Mouse (Mus musculus): ENCODE measurements at regions not wholly inside any gene's neighbourhood (a gene's known extent, or its start where the extent isn't known, plus 50 kb on each side); places are given as distances from the start of the nearest gene placed in this dataset.
A peak's percentile ranks its signal among the peaks of the same experiment; 100 is the strongest.

GRCm38 (mm10) chr10:41018888-41019287 is 53.2 kb downstream of the Gpr6 start:
- no peak for DNase-seq

GRCm38 (mm10) chr10:41016547-41016946 is 55.5 kb downstream of the Gpr6 start:
- DNase-seq = no peak

GRCm38 (mm10) chr10:41015654-41016053 is 56.4 kb downstream of the Gpr6 start:
- DNase-seq = peak; percentile 45

GRCm38 (mm10) chr10:41010585-41010984 is 61.5 kb downstream of the Gpr6 start:
- no peak for DNase-seq

GRCm38 (mm10) chr10:41007866-41008265 is 64.2 kb downstream of the Gpr6 start:
- DNase-seq = no peak

GRCm38 (mm10) chr10:41006634-41007033 is 65.5 kb downstream of the Gpr6 start:
- no peak for DNase-seq

- DNase-seq = no peak
Observed at GRCm38 (mm10) chr10:41005776-41006175, 66.3 kb downstream of the Gpr6 start.

- no peak for DNase-seq
Observed at GRCm38 (mm10) chr10:41004753-41005152, 67.3 kb downstream of the Gpr6 start.

- DNase-seq = peak; percentile 77
Observed at GRCm38 (mm10) chr10:41004044-41004689, 67.9 kb downstream of the Gpr6 start.

GRCm38 (mm10) chr10:41003197-41003596 is 68.9 kb downstream of the Gpr6 start:
- DNase-seq = no peak

- DNase-seq = no peak
Observed at GRCm38 (mm10) chr10:41000965-41001364, 71.1 kb downstream of the Gpr6 start.

- no peak for DNase-seq
Observed at GRCm38 (mm10) chr10:40999486-40999885, 72.6 kb downstream of the Gpr6 start.

GRCm38 (mm10) chr10:40998799-40999198 is 73.3 kb downstream of the Gpr6 start:
- DNase-seq = no peak

- DNase-seq = peak; percentile 59
Observed at GRCm38 (mm10) chr10:40998330-40998729, 73.8 kb downstream of the Gpr6 start.

GRCm38 (mm10) chr10:40997606-40998005 is 74.5 kb downstream of the Gpr6 start:
- no peak for DNase-seq

Data from kidney, postnatal 14 days (tissue).